Mouse (Mus musculus) fibroblast of lung, adult 2 months (primary cell): ENCODE data around the gene Tubg2.
A peak's percentile ranks its signal among the peaks of the same experiment; 100 is the strongest.

Experiments used
- DNase-seq: peaks from one replicate; pipeline ENCODE4 v3.0.0-alpha.2; 2011; ENCODE audit warnings: low read depth

The Tubg2 gene

DNA sequence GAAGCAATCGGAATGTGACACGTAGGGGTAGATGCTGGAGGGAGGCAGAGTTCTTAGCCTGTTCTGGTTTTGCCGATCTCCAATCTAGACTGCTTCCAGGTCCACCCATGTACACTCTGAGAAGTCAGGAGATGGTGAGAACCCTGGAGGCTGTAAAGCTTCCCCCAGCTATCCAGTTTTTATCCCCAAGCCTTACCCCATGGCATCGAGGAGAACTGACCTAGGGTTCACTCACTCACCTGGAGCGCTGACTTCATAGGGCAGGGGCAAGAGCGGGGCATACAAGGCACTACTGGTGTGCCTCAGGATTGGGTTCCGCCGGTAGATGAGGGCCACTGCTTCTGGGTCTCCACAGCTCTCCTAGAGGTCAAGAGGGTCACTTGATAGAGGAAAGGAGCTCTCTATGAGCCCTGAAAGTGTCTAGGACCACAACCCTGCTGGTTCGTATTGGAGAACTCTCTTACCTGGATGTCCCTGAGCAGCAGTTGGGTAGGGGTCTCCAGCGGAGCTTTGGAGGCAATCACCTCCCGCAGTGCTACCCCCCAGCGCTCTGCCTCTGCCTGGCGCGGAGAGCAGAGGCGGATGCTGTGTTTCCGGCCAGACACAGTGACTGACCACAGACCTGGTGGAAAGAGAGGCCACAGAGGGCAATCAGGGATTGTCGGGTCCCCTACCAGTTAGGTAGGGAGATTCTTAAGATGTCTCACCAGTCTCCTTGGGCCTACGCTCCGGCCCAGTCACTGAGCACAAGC is 11.7 kb downstream of the Tubg2 start:
- no peak for DNase-seq

DNA sequence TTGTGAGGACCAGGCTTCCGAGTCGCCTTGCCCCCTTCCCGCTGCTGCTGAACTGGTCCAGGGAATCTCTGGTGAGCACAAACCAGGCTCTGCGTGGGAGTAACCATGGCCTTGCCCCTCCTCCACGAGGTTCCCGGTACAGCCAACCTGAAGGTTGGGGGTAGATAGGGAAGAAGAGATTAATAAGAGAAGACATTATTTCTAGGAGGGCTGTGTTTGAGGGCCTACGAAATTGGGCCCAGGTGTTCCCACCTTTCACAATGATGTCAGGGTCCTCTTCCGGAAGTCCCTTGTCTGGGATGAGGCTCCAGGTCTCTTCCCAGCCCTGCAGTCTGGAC is 12.2 kb downstream of the Tubg2 start:
- DNase-seq: no peak

DNA sequence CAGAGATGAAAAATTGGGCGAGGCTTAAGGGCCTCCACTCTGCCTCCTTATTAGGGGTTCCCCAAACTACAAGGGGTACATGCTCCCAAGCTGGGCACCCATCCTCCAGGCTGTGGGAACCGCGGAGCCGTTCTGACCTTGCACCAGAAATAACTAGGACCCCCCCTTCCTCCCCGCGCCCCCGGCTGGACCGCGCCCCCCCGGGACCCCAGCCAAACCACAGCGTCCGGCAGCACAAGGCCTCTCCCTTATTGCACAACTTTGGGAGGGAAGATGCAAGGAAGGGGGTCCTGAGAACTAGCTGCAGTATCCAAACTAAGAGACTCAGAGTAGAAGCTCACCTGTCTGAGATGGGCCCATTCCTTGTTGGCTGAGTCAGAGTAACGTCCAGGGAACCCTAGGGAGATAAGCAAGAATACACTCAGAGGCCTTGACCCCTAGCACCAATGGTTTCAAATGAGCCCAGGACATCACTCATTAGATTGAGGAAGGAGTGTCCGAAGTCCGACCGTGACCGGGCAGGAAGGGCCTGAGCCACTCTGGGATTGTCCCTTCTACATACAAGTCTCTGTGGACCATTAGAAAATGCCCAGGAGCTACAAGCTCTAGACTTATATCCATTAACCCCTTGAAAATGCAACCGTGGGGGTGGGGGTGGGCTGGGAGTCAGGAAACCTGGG is 12.7 kb downstream of the Tubg2 start:
- DNase-seq: no peak

GRCm38 (mm10) chr11:101169301-101170107 is 13.8 kb downstream of the Tubg2 start:
- DNase-seq: no peak

DNA sequence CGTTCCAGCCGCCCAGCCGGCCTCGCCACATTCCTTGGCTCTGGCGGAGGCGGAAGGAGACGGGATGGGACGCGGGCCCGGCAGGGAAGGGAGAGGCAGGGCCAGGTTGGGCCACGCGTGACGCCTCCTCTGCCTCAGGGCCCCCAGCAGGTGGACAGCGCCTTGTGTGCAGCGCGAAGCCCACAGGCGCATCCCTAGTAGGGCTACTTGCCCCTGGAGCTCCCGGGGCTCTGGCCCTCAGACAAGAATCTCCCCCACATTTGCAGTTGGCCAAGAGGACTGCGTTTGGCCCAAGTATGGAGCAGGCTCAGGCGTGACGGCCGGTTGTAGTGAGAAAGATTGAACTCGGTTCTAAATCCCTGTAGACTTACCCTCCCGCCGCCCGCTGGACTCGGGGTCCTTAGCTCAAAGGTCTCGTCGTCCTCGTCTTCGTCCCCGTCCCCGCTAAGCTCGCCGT is 14.7 kb downstream of the Tubg2 start, which contains the start of gene Cntnap1:
Gene Cntnap1 (plus strand): TSS at position 170 of the 457 bp plus-strand sequence.
- no peak for DNase-seq

DNA sequence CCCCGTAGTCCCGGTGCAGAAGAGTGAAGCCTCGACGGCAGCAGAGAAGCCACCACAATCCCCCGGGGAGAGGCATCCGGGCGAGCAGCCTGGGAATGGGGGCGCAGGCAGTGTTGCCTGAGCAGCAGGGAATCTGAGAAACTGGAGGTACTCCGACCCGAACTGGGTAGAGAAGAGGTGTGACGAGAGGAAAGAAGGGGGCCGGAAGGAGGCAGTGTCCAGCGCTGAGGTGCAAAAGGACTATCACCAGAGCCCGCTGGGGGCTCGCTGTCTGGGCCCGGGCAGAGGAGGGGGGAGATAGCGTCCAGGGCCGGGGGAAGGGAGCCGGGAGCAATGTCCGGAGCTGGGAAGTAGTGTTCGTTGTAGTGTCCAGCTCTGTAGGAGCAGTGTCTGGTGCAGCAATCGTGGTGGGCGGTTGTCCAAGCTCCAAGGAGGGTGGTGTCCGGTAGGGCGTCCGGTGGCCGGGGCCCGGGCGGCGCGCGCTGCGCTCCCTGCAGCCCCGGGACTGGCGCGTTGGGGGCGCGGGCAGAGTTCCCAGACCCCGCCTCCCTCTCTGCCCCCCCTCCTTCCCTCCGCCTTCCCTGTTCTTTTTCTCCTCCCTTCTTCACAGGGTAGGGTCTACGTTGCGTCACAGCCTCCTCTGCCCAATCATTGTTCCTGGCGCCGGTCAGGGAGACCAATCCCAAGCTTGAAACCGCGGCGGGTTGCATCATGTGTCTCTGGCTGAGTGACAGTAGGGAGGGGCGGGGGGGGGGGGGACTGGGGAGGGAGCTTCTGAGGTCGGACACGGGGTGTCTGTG is 15.3 kb downstream of the Tubg2 start, which contains the start of gene Plekhh3:
Gene Plekhh3 (minus strand): TSS at position 541 of the 800 bp plus-strand sequence.
- DNase-seq: peak; percentile 93

DNA sequence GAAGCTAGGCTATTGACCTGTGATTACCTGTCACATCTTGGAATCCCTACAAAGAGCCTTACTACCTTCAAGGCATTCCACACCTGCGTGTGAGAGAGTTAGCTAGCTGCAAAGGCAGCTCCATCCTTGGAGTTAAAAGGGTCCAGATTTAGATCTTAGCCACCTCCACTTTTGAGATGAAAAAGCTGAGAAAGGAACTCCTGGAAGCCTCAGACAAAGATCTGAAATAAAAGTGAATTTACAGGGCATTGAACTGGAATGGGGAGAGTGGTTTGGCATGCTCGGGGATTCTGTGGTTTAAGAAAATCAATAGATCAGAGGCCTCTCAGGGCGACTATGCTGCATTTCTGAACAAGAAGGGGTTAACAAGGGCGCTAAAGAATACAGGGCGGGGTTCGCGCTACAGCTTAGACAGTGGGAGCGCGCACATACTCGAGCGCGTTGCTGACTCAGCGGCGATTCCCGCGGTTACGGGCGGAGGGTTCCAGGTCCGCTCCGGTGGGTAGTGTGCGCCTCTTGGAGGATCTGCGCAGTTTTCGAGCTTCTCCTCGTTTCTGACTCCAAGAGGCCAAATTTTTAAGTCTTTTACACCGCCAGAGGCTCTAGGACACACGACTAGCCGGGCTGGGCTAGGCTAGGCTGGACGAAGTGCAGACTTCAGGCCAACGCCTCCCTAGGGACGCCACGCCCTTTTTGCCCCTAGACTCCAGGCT is 16.2 kb downstream of the Tubg2 start:
- DNase-seq: peak; percentile 69

- DNase-seq: no peak
These were observed 16.7 kb downstream of the Tubg2 start for GRCm38 (mm10) chr11:101172434-101172815.

DNA sequence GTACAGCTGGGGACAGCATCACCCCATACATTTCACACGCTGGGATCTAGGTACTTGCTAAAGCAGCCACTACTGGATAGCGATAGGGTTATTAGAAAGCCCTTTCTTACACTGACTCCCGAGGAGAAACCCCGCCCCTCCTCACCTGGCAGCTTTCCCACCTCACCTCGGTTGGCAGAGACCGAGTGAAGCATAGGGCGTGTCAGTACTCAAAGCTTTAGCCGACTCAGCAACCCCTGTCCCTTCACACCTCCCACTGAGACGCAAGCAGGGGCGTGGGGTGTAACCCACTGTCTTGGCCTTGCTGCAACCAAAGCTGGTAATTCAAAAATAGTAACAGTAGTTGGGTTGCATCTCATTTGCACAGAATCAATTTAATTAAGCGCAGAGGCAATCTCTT is 17.4 kb downstream of the Tubg2 start:
- DNase-seq: no peak

DNA sequence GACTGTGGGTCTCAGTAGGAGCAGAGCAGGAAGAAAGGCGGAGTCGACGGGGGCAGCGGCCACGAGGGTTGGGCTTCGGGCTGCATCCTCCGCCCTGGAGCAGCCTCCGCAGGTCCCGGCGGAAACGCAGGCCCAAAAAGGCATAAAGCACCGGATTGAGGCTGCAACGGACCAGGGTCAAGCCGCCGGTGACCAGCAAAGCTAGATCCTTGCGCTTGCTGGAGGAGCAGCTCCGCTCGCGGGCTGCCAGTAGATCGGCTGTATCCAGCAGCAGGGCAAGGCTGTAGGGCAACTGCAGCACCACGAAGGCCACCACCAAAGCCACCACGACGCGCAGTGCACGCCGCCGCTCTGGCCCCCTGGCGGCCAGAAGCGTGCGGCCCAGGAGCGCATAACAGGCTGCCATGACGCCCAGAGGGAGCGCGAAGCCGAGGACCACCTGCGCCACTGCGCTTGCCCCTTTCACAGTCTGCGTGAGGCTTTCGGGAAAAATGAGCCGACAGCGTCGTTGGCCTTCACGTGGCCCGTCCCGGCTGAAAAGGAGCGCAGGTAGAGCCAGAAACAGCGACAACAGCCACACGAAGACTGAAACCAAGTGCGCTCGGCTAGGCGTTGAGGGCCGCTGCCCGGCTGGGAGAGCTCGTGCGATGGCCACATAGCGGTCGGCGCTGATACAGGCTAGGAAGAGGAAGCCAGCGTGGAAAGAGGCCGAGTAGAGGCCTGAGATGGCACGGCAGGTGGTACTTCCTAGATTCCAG is 18.1 kb downstream of the Tubg2 start:
- no peak for DNase-seq

- DNase-seq: no peak
These were observed 18.7 kb downstream of the Tubg2 start for GRCm38 (mm10) chr11:101174389-101174745.

GRCm38 (mm10) chr11:101174851-101175628 is 19.3 kb downstream of the Tubg2 start, which contains the start of gene Ccr10:
Ccr10 (minus strand) TSS chr11:101175443.
- DNase-seq: no peak

DNA sequence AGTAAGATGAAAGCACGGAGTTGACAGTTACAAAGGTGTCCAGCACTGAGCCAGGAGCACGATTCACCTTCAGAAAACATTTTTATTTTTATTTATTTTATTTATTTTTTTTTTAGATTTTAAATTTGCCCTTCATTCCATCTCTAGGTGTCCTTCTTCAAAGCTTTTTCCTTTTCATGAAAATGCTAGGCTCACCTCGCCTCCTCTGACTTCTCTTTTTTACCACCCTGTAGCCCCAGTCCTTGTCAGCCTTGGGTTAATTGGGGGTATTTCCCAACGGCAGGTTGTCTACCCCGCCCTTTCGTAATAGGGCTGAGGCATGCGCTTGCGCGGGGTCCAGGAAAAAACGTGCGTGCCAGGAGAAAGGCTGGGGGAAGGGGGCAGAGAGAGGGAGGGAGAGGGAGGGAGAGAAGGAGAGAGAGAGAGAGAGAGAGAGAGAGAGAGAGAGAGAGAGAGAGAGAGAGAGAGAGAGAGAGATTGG is 20.0 kb downstream of the Tubg2 start:
- no peak for DNase-seq

DNA sequence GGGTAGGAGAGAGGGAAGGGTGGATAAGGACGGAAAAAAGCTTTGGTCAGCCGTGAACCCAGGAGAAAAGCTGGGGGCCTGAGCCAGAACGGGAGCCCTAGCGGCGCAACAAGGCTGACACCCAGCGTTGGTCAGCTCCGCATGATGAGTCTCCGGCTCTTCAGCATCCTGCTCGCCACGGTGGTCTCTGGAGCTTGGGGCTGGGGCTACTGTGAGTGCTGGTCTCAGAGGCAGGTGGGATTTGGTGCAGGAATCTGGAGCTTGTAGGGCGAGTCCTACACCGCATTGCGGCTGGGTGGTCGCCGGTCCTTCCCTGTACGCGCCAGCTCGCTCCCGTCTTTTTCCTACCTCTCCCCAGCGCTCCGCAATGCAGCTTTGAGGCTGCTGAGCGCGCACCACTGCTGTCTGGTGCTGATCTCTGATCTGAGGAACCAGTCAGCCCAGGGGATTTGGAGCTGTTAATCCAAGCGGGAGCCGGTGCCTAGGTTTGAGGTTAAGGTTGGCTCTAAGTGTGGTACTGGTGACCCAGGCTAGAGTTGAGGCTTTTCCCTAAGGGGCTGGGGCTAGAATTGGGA is 20.5 kb downstream of the Tubg2 start:
- DNase-seq: no peak

DNA sequence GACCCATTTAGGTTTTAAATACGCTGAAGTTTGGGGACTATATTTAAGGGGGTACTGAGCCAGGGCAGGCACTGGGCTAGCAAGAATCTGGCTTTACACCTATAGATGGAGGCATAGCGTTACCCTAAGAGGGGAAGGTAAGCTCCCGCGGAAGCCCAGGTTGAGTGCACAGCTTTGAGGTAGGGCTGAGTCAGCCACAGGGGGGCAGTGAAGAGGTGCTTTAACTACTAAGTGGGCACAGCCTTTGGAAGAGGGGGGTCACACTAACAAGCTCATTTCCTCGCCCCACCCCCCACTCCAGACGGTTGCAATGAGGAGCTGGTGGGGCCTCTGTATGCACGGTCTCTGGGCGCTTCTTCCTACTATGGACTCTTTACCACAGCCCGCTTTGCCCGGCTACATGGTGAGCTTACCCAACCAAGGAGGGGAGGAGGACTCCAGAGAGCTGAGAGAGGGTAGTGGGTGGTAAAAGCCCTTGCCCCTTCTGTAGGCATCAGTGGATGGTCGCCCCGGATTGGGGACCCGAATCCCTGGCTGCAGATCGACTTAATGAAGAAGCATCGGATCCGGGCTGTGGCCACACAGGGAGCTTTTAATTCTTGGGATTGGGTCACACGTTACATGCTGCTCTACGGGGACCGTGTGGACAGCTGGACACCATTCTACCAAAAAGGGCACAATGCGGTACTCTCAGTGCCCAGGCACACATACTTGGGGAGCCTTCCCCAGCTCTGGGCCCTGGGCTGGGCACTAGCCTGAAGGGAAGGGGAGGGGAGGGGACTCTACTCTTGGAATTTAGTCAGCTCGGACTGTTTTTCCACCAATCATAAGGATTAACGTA is 21.4 kb downstream of the Tubg2 start:
- DNase-seq: no peak

- DNase-seq: no peak
These were observed 22.7 kb downstream of the Tubg2 start for GRCm38 (mm10) chr11:101178061-101179058.

- DNase-seq: no peak
These were observed 23.6 kb downstream of the Tubg2 start for GRCm38 (mm10) chr11:101179306-101179705.
